Mouse (Mus musculus) lung, postnatal 25 days (tissue): ENCODE measurements at regions not wholly inside any gene's neighbourhood (a gene's known extent, or its start where the extent isn't known, plus 50 kb on each side); places are given as distances from the start of the nearest gene placed in this dataset.

Source experiments
- DNase-seq: peaks from one replicate; pipeline ENCODE4 v3.0.0; 2022; ENCODE audit warnings: low spot score

DNA sequence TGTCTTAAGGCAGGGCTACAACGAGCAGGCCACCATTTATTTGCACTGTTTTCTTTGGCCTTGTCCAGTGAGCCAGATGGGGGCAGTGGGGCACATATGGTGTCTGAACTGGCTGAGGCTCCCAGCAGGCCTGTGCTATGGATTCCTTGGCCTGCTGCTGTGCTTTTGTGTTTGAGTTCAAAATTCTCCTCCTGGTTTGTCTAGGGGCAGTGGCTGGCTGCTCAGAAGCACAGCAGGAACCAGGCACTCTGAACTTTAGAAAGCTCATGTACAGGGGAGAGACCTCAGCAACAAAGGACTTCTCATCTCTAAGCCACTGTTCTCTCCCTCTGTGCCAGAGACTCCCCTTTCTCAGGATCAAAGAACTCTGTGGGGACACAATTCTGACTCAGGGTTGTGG is 370.9 kb downstream of the Bckdhb start:
- DNase-seq, result no peak

GRCm38 (mm10) chr9:84296456-84296855 is 371.5 kb downstream of the Bckdhb start:
- DNase-seq, result no peak

GRCm38 (mm10) chr9:84304398-84304797 is 379.5 kb downstream of the Bckdhb start:
- no peak for DNase-seq

DNA sequence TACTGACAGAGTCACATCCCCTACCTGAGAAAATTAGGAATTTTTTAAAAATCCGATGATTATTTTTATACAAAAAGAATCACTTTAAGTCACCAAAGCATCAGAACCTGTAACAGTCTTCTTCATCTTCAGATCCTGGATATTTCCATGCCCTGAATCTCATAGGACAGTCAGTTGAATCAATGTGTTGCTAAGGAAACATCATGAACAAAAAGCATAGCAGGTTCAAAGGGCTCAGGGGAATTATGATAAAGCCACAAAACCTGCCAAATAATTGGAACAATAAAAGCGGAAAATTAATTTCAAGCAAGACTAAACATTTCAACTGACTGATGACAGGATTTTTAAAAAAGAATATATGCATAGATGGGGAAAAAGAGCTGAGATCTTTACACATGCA is 393.9 kb downstream of the Bckdhb start:
- DNase-seq, result no peak

- no peak for DNase-seq
Measured at GRCm38 (mm10) chr9:84319338-84319737, 394.4 kb downstream of the Bckdhb start.

- no peak for DNase-seq
Measured at GRCm38 (mm10) chr9:84323145-84323544, 398.2 kb downstream of the Bckdhb start.

- no peak for DNase-seq
Measured at GRCm38 (mm10) chr9:84331083-84331602, 406.2 kb downstream of the Bckdhb start.

DNA sequence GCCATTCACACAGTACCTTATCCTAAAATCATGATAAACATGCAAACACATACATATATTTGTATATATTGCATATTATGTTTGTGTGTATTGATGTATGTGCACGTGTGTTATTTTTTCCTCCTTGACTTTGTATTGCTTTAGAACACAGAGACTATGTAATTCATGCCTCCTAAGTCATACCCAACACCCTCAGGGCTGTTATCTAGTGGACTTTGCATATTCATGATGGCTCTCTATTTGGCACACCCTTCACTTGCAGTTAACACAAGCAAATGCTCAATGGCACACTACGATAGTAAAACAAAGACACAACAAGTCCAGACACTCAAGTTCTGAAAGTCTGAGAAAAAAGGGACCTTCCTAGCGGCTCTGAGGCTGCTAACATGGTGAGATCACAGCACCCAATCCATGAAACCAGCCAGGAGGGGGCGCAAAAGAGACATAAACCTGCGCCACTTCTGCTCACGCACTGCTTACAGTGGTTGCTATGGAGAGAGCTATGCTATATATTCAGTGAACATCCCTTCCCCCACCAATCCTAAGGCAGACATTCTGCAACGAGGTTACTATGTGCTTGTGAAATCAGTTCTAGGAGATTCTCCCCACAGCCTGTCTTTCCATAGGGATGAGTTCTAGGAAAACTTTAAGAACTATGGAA is 418.6 kb downstream of the Bckdhb start:
- DNase-seq, result peak; percentile 65

- DNase-seq, result no peak
Measured at GRCm38 (mm10) chr9:84350223-84350622, 425.3 kb downstream of the Bckdhb start.

DNA sequence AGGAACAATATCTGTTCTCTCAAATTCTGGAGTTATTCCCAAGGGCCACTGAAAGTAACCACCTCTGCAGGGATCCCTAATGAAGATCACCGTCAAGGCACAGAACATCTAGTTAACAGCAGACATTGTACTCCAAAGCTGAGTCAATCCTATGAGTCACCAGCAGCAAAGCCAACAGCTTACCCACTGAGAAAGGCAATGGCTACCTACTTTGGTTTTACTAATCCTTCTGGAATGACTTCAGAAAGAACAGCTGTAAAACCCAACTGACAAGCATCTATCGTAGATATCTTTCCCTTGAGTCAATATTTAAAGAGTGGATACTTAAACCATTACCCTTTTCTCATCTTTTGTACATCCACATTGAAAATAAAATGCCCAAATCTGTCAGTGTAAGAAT is 429.5 kb downstream of the Bckdhb start:
- DNase-seq, result no peak

- DNase-seq, result no peak
Measured at GRCm38 (mm10) chr9:84356167-84356566, 431.2 kb downstream of the Bckdhb start.

DNA sequence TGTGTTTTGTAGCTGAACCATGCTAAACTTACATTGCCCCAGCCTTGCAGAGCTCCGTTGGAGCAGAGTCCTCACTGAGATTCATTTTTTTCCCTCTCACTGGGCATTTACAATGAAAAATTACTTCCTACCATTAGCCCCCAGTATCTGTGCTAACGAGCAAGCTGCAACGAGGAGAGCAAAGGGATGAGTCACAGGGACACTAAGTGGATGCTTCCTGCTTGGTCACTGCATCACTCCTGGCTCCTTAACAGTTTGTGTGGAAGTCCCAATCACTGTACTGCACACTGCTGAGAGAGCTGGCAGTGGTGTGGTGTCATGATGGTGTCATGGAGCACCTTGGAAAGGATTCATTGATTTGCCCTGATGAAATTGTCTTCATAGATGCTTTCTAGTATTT is 434.9 kb downstream of the Bckdhb start:
- DNase-seq, result no peak

GRCm38 (mm10) chr9:84360484-84360883 is 435.5 kb downstream of the Bckdhb start:
- DNase-seq, result no peak

DNA sequence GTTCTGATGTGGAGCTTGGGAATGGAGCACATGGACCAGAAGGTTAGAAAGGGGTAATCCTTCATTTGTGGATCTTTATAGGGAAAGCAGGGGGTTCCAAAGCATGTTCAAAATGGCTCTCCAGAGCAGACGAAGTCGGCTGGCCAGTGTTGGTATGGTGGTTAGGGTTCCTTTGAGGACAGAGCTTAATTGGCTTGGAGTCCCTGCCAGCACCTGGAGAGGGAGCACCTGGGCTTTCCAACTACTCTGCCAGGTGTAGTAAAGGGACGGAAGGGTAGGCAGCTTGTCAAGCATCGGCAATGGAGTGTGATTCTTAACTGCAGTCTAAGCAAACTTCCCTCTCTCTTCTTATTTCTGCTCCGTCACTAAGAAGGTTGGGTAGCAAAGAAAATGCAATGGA is 438.5 kb downstream of the Bckdhb start:
- no peak for DNase-seq

GRCm38 (mm10) chr9:84369200-84369599 is 444.3 kb downstream of the Bckdhb start:
- DNase-seq, result no peak

DNA sequence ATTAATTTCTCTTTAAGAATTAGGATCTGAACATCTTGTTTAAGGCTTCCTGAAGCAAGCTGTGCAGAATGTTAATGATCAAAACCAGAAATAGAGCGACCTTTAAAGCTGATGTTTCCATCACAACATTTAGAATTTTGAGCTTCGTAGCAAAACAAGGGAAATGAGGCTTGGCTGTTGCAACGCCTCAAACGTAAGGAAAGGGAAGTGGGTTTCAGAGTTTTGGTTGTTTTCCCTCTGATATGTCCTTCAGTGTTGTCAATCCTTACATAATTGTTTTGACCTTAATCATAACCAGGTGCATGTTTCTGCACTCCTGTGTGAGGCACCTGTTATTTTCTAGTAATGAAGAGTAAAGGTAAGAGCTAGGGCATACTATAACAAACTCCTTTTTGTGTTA is 445.3 kb downstream of the Bckdhb start:
- DNase-seq, result no peak

DNA sequence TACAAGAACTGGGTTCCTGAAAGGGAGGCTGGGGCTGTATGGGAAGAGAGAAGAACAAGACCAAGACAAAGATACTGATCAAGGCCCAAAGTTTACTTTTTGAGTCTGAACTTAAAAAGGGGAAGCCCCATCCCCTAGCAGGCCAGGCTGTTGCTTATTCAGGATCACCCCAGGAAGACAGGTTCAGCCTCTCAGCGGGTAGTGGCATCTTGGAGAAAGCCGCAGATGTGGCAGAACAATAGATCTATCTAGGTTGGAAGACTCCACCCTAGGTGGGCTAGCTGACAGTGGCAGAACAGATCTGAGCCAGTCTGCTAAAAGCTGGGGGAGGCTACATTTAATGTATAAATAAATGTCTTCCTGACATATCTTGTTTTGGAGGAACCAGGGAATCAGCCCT is 450.8 kb downstream of the Bckdhb start:
- DNase-seq, result no peak

DNA sequence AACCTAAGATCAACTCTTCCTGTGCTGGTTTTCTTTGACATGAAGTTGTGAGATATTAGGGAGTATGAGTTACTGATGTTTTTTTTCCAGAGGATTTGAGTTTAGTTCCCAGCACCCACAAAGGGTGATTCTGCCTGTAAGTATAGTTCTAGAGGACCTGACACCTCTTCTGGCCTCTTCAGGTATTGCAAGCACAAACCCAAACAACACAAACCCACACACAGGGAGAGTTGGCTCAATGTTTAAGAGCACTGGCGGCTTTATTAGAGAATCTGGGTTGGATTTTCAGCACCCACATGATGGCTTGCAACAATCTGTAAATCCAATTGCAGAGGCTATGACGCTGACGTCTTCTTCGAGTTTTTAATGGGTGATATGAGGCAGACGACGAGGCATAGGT is 451.7 kb downstream of the Bckdhb start:
- DNase-seq, result no peak

- DNase-seq, result no peak
Measured at GRCm38 (mm10) chr9:84381942-84382341, 457.0 kb downstream of the Bckdhb start.

- no peak for DNase-seq
Measured at GRCm38 (mm10) chr9:84389831-84390230, 464.9 kb downstream of the Bckdhb start.

- DNase-seq, result peak; percentile 72
Measured at GRCm38 (mm10) chr9:84394536-84395314, 469.8 kb downstream of the Bckdhb start.

- DNase-seq, result no peak
Measured at GRCm38 (mm10) chr9:84399481-84399880, 474.5 kb downstream of the Bckdhb start.
